Mouse (Mus musculus): Measurements from ENCODE around the gene Gm4788.
"Not testable (repeated sequence)": the region's sequence is repeated elsewhere in the genome, so short reads cannot be mapped to it uniquely, and the experiment has no call there.

The Gm4788 gene

GRCm38 (mm10) chr1:139781143-139781542, at the start of gene Gm4788:
Gm4788 (minus strand) TSS chr1:139781243.
- in situ Hi-C loops (cut with MboI; ENCODE audit: low pct_unique_long_range_greater_than_20kb in 1 of 2, low sequenced_read_pairs in 2 of 2, unreplicated experiment in 1 of 2) = no loop called here

GRCm38 (mm10) chr1:139808594-139808993, 27.6 kb upstream of the Gm4788 start:
- in situ Hi-C loops (cut with MboI; ENCODE audit: low pct_unique_long_range_greater_than_20kb in 1 of 2, low sequenced_read_pairs in 2 of 2, unreplicated experiment in 1 of 2) = no loop called here

GRCm38 (mm10) chr1:139769913-139770312, 11.1 kb downstream of the Gm4788 start:
- in situ Hi-C loops (cut with MboI; ENCODE audit: low pct_unique_long_range_greater_than_20kb in 1 of 2, low sequenced_read_pairs in 2 of 2, unreplicated experiment in 1 of 2) = not testable (repeated sequence)

- in situ Hi-C loops (cut with MboI; ENCODE audit: low pct_unique_long_range_greater_than_20kb in 1 of 2, low sequenced_read_pairs in 2 of 2, unreplicated experiment in 1 of 2) = not testable (repeated sequence)
Observed at GRCm38 (mm10) chr1:139716681-139717080, 64.4 kb downstream of the Gm4788 start.

GRCm38 (mm10) chr1:139716249-139716648, 64.8 kb downstream of the Gm4788 start:
- in situ Hi-C loops (cut with MboI; ENCODE audit: low pct_unique_long_range_greater_than_20kb in 1 of 2, low sequenced_read_pairs in 2 of 2, unreplicated experiment in 1 of 2) = not testable (repeated sequence)

GRCm38 (mm10) chr1:139649921-139650320, 131.1 kb downstream of the Gm4788 start:
- in situ Hi-C loops (cut with MboI; ENCODE audit: low pct_unique_long_range_greater_than_20kb in 1 of 2, low sequenced_read_pairs in 2 of 2, unreplicated experiment in 1 of 2) = not testable (repeated sequence)

All from mouse embryonic stem cell (cell line).